Mouse (Mus musculus) left cerebral cortex, postnatal 10 days (tissue): Measurements from ENCODE around the gene Man1c1. TPM values are rescaled to one million over a fixed set of nuclear protein-coding genes. Genes with fewer than 3 reads are reported as not detected.

Experiments used
- DNase-seq, 2 experiments: peaks; one replicate each; pipeline ENCODE4 v3.0.0; 2021 to 2022; ENCODE audit warnings: low spot score in 2 of 2, mixed read lengths in 1 of 2; ENCODE audit errors: extremely low spot score in 1 of 2
- intact Hi-C: fragments of 180-260 bp; cut with DNase I; formaldehyde crosslinking; loops from one replicate; pipeline ENCODE4 v1.15.1; 2025
- total RNA-seq, 2 experiments: library from RNA; stranded (reverse); gene quantifications; 2 replicates each; pipeline ENCODE4 v1.2.3; 2021

The Man1c1 gene
- total RNA-seq, 2 experiments from 2014 or later, result 19.9 to 20.1 TPM

- intact Hi-C loops, result no loop called here
- DNase-seq, result no peak
Measured at GRCm38 (mm10) chr4:134621695-134622094, 82.4 kb downstream of the Man1c1 start.

- DNase-seq, result no peak
- intact Hi-C loops, result no loop called here
Measured at GRCm38 (mm10) chr4:134620246-134620645, 83.8 kb downstream of the Man1c1 start.

- intact Hi-C loops, result no loop called here
- no peak for DNase-seq
Measured at GRCm38 (mm10) chr4:134619489-134619870, 84.6 kb downstream of the Man1c1 start.

- intact Hi-C loops, result no loop called here
- no peak for DNase-seq
Measured at GRCm38 (mm10) chr4:134618810-134619488, 85.1 kb downstream of the Man1c1 start.

- intact Hi-C loops, result no loop called here
- DNase-seq, result no peak
Measured at GRCm38 (mm10) chr4:134617779-134618178, 86.3 kb downstream of the Man1c1 start.

GRCm38 (mm10) chr4:134615929-134616625 is 88.0 kb downstream of the Man1c1 start:
- peak in 1 of 2 experiments; percentile 44 for DNase-seq
- intact Hi-C loops, result no loop called here

- no peak for DNase-seq
- intact Hi-C loops, result no loop called here
Measured at GRCm38 (mm10) chr4:134612070-134612667, 91.9 kb downstream of the Man1c1 start.

GRCm38 (mm10) chr4:134610616-134611015 is 93.5 kb downstream of the Man1c1 start:
- intact Hi-C loops, result no loop called here
- DNase-seq, result no peak

- no peak for DNase-seq
- intact Hi-C loops, result no loop called here
Measured at GRCm38 (mm10) chr4:134607679-134608078, 96.4 kb downstream of the Man1c1 start.

GRCm38 (mm10) chr4:134606054-134606453 is 98.0 kb downstream of the Man1c1 start:
- DNase-seq, result peak in 1 of 2 experiments; percentile 65
- intact Hi-C loops, result no loop called here

GRCm38 (mm10) chr4:134604472-134604871 is 99.6 kb downstream of the Man1c1 start:
- DNase-seq, result no peak
- intact Hi-C loops, result no loop called here

GRCm38 (mm10) chr4:134603553-134603952 is 100.5 kb downstream of the Man1c1 start:
- intact Hi-C loops, result no loop called here

GRCm38 (mm10) chr4:134602610-134603009 is 101.5 kb downstream of the Man1c1 start:
- intact Hi-C loops, result no loop called here

More at GRCm38 (mm10) chr4:134603553-134603952, 100.5 kb downstream of the Man1c1 start:
- DNase-seq, result no peak

GRCm38 (mm10) chr4:134601981-134602380 is 102.1 kb downstream of the Man1c1 start:
- intact Hi-C loops, result no loop called here

More at GRCm38 (mm10) chr4:134602610-134603009, 101.5 kb downstream of the Man1c1 start:
- DNase-seq, result no peak

GRCm38 (mm10) chr4:134601404-134601803 is 102.7 kb downstream of the Man1c1 start:
- DNase-seq, result no peak
- intact Hi-C loops, result no loop called here

More at GRCm38 (mm10) chr4:134601981-134602380, 102.1 kb downstream of the Man1c1 start:
- DNase-seq, result no peak

GRCm38 (mm10) chr4:134600777-134601176 is 103.3 kb downstream of the Man1c1 start:
- intact Hi-C loops, result no loop called here
- no peak for DNase-seq

GRCm38 (mm10) chr4:134600060-134600459 is 104.0 kb downstream of the Man1c1 start:
- DNase-seq, result no peak
- intact Hi-C loops, result no loop called here

- intact Hi-C loops, result no loop called here
- no peak for DNase-seq
Measured at GRCm38 (mm10) chr4:134596816-134597692, 107.0 kb downstream of the Man1c1 start.
